Mouse (Mus musculus): ENCODE results near the gene Smarcad1. TPM values are rescaled to one million over a fixed set of nuclear protein-coding genes. Genes with fewer than 3 reads are reported as not detected.

Smarcad1 gene
- polyA plus RNA-seq, 1 experiment: 25.7 TPM

DNA sequence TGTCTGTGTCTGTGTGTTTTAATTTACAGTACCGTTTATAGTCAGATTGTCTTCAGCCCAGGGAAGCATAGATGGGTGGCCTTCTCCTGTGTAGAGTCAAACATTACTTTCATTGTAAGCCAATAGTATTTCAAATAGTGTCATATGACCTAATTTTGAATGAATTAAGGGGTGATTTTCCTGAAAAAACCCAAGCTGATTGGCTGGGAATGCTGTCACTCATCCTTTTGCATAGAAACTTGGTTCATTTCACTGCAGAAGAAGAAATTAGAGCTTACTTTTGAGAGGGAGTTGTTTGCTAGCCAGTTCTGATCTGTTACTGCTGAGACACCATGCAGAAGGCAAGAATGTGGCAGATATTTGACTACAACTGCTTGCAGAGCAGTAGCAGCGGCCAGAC, 32.8 kb downstream of the Smarcad1 start:
- DNase-seq (ENCODE audit: extremely low spot score in 1 of 2, low spot score in 1 of 2): peak in 1 of 2 experiments; percentile 22

- DNase-seq (ENCODE audit: extremely low spot score in 1 of 2, low spot score in 1 of 2): peak in 1 of 2 experiments; percentile 22
Observed at GRCm38 (mm10) chr6:65079139-65079538, 36.8 kb downstream of the Smarcad1 start.

DNA sequence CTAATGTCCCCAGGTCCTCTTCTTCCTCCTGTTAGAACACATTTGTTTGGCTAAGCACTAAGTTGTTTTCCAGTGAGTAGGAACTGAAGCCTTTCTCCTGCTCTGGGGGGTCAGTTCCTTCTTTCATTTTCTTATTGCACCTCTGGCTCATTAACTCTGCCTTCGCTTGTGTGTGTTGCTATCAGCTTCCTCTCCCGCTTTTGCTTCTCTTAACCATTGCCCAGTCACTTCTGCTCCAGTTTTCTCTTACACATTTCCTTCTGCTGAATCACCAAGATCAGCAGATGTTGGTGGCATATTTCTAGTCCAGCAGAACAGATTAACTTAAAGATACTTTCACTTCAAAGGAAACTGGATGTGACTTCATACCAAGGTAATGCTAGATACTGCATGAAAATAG, 72.5 kb downstream of the Smarcad1 start:
- DNase-seq (ENCODE audit: extremely low spot score in 1 of 2, low spot score in 1 of 2): no peak

DNA sequence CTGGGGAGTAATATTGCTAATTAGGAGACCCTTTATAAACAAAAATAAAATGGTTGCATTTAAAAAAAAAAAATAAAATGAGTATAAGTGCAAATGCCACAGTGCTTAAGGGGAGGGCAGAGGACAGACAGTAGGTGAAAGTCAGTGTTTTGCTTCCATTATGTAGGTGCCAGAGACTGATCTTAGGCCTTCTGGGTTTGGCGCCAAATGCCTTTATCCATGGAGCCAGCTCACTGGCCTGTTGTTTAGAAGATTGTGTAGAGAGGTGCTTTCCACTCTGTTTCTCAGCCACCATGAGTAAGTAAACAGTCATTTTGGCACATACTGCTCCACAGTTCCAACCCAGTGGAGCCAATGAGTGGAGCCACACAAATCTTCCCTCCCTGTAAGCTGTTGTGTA, 75.2 kb downstream of the Smarcad1 start:
- no peak for DNase-seq (ENCODE audit: extremely low spot score in 1 of 2, low spot score in 1 of 2)

DNA sequence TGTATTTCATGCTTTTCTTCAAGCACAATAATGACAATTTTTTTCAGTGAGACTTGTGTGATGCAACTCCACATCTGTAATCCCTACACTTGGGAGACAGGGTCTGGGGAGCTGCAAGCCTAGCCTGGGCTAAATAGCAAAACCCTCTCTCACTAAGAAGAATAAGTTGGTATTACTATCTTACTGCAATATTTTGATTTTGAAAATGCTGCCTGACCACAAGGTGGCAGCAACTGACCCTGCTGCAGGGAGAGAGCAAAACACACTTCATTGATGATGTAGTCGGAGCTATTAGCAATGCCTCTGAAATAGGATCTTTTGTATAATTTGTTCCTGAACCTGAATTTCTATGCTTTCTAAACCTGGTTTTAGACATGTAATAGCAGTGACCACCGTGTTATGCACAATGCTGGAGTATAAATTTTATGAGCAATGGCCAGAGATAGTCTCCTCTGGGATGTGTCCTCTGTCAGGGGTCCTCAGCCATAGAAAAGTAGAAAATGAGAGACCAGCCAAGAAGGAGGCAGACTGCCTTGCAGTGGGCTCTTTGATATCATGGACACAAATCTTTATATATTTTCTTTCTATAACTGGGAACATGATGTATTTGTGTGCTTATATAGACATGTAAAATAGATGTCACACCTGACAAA, 83.8 kb downstream of the Smarcad1 start:
- DNase-seq (ENCODE audit: extremely low spot score in 1 of 2, low spot score in 1 of 2): peak in 1 of 2 experiments; percentile 69

DNA sequence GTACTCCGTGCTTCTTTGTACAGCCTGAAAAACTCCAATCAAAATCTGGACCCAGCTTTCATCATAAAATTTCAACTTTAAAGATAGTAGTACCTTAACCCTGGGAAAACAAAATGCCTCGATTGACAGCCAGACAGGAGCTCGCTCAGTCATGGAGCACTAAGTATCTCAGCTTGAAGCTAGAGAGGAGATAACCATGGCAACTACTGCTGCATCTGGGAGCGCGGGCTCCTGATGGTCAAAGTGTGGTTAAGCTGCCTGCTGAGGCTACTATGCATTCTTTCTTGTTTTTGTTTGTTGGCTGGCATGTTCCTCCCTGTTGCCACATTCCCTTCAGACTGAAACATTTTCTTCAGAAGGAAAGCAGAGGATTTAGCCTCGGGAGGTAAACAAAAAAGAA, 90.0 kb downstream of the Smarcad1 start:
- DNase-seq (ENCODE audit: extremely low spot score in 1 of 2, low spot score in 1 of 2): no peak

DNA sequence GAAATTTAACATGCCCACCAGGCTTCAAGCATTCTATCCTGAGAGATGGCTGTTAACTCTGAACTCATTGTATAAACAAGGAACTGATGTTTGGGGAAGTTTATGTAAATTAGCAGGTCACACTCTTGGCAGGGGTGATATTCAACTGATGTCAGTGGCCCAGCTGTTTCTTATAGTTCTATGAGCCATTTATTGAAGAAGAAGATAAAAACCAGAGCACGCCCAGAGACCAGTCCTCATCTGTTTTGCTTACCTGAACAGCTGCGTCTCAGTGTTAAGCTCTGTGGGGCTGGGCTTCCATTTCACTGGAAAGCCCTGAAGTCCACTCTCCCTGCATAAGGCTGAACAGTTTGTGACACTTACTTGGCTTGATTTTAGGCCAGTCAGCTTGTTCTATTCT, 95.4 kb downstream of the Smarcad1 start:
- DNase-seq (ENCODE audit: extremely low spot score in 1 of 2, low spot score in 1 of 2): no peak

DNA sequence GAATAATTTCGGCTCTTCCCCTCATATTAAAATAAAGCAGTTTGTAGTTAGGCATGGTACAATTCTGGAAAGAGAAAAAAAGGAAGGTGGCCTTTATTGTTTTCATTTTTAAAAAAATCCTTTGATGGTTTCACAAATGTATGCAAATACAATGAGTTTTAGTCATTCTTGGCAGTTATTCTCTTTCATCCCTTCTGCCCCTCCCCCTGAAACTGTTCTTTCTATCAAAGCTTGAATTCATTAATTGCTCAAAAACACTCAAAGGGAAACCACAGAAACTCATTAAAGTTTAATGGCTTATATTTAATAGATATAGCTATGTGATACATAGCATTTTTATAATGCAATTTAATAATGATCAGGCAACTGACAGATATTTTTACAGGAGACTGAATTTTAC, 95.9 kb downstream of the Smarcad1 start:
- DNase-seq (ENCODE audit: extremely low spot score in 1 of 2, low spot score in 1 of 2): no peak

- DNase-seq (ENCODE audit: extremely low spot score in 1 of 2, low spot score in 1 of 2): no peak
Observed at GRCm38 (mm10) chr6:65140082-65140749, 97.8 kb downstream of the Smarcad1 start.

DNA sequence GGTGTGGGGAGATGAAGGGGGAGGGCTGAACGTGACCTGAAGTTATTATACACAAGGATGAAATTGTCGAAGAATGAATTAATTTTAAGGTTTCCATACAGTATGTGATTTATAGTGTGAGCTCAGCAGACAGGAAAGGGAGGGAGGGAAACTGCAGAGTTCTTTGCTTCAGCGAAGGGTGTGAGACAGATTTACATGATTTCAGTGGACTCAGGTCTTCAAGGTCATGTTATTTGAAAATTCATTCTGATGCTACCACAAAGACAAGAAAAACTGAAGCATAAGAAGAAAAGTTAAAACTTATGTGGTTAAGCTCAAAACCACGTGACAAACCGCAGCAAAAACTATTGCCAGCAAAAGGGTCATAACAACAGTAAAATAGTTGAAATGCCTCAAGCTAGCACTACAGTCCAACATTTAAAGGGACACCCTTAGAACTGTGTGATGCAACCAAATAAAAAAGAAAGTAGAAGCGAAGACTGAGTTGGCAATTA, 98.4 kb downstream of the Smarcad1 start:
- no peak for DNase-seq (ENCODE audit: extremely low spot score in 1 of 2, low spot score in 1 of 2)

DNA sequence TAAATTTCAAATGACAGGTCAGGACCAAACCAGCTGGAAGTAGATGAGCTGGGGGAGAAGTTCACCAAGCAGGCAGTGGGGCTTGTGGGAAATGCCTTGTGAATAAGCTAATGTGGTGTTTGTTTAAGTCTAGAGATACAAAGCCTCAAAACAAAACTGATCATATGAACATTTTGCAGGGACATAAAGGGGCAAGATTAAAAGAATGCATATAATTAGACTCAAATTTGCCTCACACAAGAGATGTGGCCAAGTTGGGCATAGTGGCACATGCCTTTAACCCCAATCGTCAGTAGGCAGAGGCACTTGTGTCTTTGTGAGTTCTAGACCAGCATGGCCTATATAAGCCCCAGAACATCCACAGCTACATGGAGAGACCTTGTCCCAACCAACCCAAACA, 99.9 kb downstream of the Smarcad1 start:
- no peak for DNase-seq (ENCODE audit: extremely low spot score in 1 of 2, low spot score in 1 of 2)

DNA sequence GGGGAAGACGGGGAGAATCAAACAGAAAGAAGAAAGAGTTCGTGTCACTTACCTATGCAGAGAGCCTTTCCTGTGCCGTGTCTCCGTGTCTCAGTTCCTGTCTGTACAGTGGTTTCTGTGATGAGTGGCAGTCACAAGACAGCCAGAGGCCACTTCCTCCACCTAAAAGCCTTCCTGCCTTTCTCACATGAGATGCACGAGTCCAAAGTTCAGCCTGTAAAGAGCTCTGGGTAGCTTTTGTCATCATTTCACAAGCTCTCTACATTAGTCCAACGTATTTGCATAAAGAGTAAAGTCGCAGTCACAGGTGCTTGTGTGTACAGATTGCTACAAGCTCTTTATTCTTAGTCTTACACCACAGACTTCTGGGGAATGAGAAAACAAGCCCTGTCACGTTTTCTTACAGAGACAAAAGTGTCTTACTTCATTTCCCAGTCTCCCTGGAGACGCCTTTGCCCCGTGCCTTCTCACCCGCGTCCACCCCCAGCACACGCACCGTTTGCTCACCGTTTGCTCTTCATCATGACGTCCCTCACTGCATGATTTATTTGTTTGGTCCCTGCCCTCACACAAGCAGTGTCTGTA, 102.3 kb downstream of the Smarcad1 start, which contains the start of gene Hpgds:
Hpgds (minus strand) TSS at position 288 of the 585 bp plus-strand sequence.
- DNase-seq (ENCODE audit: extremely low spot score in 1 of 2, low spot score in 1 of 2): no peak

DNA sequence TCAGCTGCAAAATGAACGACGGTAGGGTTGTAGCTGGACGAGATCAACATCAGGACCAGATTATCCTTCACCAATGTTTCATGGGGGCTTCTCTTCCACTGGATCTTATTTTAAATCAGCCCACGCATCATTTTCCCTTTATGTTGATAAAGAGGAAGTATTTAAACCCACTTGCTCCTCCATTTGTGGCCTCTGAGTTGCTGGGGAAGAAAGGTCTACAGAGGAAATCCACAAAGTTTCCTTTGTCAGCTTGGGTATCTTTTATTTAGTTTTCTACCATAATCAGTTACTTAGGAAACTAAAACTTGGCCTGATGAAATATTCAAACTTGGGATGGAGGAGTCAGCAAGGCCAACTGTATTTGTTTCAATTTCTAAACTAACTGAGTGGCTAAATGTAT, 104.0 kb downstream of the Smarcad1 start:
- no peak for DNase-seq (ENCODE audit: extremely low spot score in 1 of 2, low spot score in 1 of 2)

- no peak for DNase-seq (ENCODE audit: extremely low spot score in 1 of 2, low spot score in 1 of 2)
Observed at GRCm38 (mm10) chr6:65150703-65151102, 108.3 kb downstream of the Smarcad1 start.

GRCm38 (mm10) chr6:65153570-65153969, 111.2 kb downstream of the Smarcad1 start:
- peak in 1 of 2 experiments; percentile 18 for DNase-seq (ENCODE audit: extremely low spot score in 1 of 2, low spot score in 1 of 2)

- DNase-seq (ENCODE audit: extremely low spot score in 1 of 2, low spot score in 1 of 2): no peak
Observed at GRCm38 (mm10) chr6:65157042-65157441, 114.7 kb downstream of the Smarcad1 start.

DNA sequence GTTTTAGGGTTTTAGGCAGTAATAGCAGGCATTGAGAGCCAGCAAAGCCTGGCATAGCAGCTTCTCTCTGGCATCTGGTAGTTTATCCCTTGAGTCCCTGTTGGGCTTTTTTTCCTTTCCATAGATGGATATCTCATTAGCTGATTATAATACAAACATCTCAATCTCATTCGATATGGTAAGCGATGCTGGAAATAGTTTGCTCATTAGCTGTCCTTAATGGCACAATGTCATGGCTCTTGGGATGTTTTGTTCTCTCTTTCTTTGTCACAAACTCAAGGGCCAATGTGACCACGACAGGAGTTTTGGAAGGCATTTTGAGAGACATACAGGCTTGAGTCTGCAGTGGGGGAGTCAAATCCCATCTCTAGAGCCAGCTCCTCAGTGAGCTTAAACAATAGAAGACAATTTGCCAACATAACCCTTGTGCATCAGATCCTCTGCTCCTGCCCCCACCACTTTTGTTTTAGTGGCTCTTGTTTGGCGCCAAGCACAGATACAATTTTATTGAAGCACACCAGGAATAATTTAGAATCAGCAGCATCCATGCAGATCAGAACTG, 117.1 kb downstream of the Smarcad1 start:
- no peak for DNase-seq (ENCODE audit: extremely low spot score in 1 of 2, low spot score in 1 of 2)

DNA sequence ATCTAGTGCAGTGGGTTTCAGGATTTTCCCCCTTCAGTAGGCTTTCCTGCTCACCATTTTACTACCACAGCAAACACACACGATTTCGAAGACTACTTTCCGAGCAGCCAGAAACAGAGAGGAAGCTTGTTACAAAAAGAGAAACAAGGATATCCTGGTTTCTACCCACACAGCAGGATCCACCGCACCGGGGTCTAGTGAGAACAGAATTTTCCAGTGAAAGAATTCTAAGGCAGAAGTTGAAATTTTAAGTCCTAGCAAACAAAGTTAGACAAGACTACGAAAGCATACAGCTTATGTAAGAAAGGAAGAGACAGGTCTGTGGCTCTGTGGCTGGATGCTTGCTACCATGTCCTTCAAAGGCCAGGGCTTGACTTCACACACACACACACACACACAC, 121.8 kb downstream of the Smarcad1 start:
- peak in 1 of 2 experiments; percentile 56 for DNase-seq (ENCODE audit: extremely low spot score in 1 of 2, low spot score in 1 of 2)

DNA sequence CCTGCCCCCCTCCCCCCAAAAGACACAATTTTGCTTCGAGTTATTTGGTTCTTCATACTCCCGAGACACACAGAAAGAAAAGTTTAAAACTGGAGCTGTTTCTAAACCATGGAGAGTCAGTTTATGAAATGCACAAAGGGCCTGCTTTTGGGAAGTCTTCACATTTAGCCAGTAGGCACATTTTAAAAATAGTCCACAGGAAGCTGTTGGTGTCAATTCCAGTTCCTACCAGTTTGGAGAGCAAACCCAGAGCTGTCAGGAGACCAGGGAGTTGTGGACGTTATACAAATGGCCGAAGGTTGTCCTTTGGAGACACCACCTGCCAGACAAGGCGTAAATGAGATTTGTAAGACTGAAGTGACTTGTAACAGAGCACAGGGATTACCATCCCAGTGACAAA, 122.6 kb downstream of the Smarcad1 start:
- DNase-seq (ENCODE audit: extremely low spot score in 1 of 2, low spot score in 1 of 2): no peak

Data from frontal cortex, adult 2 months (tissue).